Mouse (Mus musculus): ENCODE results near the gene Exoc6. TPM values are rescaled to one million over a fixed set of nuclear protein-coding genes. Genes with fewer than 3 reads are reported as not detected.
"Not testable (repeated sequence)": the region's sequence is repeated elsewhere in the genome, so short reads cannot be mapped to it uniquely, and the experiment has no call there.

Exoc6 gene
- total RNA-seq, 2 experiments from 2014 or later = 50.8 to 52.3 TPM

DNA sequence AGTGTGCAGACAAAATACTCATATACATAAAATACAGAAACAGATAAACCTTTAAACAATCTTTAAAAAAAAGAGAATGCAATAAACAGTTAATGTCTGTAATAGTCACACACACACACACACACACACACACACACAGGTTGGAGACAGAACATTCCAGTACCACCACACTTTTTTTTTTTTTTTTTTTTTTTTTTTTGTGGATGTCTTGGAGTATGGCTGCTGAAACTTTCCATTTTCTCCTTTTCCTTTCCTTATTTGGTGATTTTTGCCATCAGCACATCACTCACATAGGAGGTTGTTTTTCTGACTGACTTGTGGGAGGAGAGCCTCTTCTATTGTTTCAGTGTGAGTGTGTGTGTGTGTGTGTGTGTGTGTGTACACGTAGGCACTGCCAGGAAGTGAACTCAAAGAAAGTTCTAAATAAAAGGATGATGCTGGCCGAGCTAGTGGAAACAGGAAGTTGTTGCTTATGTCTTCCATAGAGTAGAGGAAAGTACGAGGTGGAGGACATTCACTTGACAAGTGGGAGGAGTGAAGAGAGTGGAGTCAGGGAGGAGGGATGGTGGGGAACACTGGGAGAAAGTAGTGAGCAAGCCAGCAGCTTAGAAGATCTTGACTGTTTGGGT, 15.4 kb upstream of the Exoc6 start:
- DNase-seq (ENCODE audit: extremely low spot score in 1 of 2, low spot score in 1 of 2) = no peak

DNA sequence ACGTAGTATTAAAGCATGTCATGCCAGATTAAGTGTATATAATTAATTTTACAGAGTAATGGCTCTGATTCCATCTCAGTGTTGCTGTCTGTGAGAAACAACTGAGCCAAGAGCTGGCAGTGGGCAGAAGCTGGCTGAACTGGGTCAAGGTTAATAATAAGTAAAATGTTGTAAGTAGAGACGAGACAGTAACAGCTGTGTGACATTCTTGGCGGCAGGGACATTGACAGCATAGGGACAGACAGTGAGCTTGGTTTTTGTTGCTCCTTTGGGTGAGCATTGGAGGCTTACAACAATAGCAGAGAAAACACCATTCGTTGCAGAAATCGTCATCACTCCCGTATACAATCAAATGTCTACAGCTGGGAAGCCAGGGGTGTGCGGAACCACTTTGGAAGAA, 13.8 kb upstream of the Exoc6 start:
- DNase-seq (ENCODE audit: extremely low spot score in 1 of 2, low spot score in 1 of 2) = no peak

DNA sequence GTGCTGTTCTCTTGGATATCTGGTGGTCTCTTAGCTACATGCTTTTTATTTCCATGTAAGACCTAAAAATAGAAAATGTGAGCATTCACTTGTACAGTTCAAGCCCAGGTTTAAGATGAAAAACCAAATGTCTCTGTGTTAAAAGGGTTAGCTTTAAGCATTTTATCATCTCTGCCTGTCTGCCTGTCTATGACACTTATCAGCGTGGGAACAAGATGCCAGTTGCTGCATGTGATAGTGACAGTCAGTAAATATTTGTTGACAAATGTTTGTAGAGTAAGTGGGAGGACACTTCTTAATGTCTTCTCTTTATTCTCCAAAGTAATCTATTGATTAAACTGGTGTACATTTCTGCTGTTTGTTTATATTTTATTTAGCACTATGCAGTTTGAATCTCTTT, 12.5 kb upstream of the Exoc6 start:
- no peak for DNase-seq (ENCODE audit: extremely low spot score in 1 of 2, low spot score in 1 of 2)

DNA sequence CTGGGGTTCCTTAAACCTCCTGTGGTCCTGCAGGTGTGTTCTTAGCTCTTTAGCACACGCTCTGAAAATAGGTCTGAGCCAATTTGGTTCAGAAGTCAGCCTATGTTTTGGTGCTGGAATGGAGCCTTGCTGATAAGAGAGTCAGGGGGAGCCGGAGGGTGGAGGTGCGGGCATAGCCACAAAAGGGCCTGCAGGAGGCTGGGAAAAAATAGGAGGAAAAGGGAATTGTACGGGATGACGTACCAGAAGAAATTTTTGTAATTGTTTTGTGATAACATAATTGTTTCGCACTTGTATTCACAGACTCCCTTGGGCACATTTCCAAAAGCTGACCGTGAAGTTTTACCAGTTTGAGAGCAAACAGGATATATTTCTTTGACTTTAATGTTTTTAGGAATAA, 10.0 kb upstream of the Exoc6 start:
- DNase-seq (ENCODE audit: extremely low spot score in 1 of 2, low spot score in 1 of 2) = no peak

DNA sequence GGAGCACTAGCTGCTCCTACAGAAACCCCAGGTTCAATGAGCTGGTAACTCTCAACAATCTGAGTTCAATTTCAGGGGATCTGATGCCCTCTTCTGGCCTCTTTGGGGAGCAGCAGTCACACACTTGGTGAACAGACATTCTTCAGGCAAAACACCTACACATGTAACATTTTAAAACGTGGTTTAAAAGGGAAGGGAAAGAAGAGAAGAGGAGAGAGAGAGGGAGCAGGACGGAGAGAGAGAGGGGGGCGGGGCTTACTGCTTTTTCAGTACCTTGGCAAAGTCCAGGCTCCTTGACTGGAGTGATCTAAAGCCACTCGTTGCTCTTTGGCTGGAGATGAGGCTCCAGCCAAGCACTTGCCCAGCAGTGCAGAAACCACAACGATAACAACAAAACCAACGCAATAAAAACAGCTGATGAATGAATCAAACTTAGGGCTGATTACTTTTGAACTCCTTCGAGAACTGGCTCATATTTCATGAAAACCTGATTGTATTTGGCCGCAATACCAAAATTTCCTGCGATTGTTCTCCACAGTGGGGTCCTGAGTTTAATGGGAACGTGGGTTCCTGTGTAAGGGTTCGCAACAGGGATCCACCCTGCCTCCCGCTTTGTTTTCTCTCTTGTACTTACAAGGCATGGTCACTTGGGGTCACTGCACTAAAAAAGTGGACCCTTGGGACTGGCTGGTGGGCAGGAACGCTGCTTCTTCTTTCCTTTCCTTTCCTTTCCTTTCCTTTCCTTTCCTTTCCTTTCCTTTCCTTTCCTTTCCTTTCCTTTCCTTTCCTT, 6.5 kb upstream of the Exoc6 start:
- no peak for DNase-seq (ENCODE audit: extremely low spot score in 1 of 2, low spot score in 1 of 2)

DNA sequence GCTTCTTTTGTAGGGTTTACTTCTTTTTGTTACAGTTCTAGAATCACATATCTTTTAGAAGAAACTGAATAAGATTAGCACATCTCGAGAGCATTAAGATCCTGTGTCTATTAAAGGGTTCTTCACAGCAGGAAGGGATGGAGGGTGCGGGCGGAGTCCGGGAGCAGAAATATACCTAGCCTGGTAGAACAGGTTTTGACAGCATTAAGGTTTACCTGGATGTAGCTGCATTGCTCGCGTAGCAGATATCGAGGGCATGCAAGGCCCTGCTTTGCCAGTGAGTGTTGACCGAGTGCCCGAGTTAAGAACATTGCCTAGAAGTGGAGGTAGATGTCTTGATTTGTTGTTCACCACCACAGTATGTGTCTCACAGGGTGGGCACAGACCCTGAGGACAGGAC, 5.7 kb upstream of the Exoc6 start:
- no peak for DNase-seq (ENCODE audit: extremely low spot score in 1 of 2, low spot score in 1 of 2)

DNA sequence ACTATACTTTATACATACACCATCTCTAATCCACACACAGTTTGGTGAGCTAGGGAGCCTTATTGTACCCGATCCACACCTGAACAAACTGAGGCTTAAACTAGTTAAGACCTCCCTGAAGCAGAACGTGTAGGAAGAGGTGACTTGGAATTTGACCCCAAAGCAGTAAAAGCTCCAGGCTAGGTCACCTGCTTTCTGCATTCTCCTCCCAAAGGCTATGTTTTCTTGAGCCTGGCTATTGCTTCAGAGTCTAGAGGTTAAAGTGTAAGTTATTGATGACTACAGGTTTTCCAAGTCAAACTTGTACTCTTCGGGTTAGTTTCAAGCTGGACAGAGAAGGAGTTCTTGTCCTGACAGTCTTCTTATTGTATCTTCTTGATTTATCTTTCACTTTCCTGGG, 5.0 kb upstream of the Exoc6 start:
- DNase-seq (ENCODE audit: extremely low spot score in 1 of 2, low spot score in 1 of 2) = no peak

DNA sequence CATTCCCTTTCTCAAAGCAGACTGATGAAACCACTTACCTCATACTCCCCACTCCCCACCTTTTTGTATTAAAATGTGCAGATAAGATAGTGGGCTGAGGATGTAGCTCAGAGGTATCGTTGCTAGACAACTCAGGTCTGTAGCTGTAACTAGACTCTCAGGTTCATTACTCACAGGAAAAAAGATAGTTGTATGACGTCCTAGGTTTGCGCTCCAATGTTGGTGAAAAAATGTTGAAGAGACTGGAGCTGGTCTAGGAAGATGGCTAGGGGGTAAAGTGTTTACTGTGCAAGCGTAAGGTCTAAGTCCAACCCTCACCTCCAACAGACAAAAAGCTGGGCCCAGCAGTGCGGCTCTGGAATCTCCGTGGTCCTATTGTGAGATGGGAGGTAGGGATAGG, 4.5 kb upstream of the Exoc6 start:
- no peak for DNase-seq (ENCODE audit: extremely low spot score in 1 of 2, low spot score in 1 of 2)

DNA sequence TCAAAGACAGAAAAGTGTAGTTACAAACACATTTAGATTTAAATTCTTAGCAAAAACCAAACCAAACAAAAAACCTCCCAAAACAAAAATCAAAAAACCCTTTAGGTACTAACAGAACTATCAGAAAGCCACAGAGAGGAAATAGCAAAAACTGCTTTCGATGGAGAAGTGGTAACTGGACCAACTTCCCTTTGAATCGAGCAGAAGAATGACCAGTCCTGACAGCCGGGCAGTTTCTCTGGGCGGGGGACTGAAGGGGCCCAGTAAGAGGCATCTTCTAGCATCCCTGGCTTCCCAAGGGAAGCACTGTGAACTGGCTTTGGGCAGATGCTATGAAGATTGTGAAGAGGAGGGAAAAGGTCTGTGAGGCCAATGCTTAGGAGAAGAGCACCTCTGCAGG, 3.4 kb upstream of the Exoc6 start:
- DNase-seq (ENCODE audit: extremely low spot score in 1 of 2, low spot score in 1 of 2) = no peak

DNA sequence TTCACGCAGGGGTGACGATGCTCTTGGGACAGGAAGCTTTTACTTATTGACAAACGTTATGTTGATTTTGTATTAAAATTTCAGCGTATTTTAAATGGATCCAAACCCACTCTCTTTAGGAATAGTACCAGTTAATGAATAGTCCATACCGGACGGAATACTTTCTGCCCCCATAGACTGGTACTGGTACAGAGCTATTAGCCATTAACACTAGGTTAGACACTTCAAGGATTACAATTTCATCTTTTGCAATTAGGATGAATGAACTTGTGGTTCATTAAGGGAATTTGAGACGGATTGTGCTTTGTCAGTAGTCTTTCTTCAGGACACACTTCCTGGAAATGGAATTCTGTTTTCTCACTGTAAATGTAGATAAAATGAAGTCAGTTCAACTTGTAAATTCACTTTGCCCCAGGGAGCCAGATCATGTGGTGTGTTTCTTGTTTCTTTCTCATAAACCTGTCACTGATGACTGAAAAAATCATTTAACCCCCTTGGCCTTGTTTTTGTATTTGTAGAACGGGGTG, 885 bp downstream of the Exoc6 start:
- no peak for DNase-seq (ENCODE audit: extremely low spot score in 1 of 2, low spot score in 1 of 2)

DNA sequence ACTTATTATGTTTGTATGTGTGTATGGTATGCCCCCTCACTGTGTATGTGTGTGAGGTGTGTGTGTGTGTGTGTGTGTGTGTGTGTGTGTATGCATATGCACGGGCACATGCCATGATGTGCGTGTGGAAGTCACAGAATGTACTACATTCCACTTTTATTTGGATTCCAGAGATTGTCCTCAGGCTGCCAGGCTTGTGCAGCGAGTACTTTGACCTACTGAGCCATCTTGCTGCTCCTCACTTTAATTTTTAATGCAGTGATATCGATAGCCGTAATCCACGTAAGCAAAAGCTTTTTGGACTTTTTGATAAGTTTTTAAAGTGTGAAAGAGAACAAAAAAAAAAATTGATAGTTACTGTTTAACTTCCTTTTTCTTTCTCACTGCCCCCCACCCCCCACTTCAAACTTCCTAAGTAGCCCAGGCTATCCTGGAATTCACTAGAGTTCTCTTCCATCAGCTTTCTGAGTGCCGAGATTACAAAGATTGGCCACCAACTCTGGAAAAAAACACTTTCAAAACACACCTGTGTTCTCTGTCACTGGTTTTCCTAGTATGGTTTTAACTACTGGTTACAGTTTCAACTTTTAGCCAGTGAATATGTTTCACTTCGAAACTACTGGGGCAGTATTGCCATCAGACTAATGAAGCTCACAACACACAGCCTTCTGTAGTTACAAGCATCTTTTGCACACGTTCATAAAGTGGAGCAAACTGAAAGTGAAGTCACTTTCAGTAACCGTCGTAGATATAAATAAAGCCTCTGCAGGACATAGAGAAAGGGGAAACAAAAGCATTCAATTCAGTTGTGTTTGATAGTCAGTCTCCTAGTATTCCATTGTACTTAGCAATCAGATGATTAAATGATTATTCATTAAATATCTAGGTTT, 3.4 kb downstream of the Exoc6 start:
- no peak for DNase-seq (ENCODE audit: extremely low spot score in 1 of 2, low spot score in 1 of 2)

DNA sequence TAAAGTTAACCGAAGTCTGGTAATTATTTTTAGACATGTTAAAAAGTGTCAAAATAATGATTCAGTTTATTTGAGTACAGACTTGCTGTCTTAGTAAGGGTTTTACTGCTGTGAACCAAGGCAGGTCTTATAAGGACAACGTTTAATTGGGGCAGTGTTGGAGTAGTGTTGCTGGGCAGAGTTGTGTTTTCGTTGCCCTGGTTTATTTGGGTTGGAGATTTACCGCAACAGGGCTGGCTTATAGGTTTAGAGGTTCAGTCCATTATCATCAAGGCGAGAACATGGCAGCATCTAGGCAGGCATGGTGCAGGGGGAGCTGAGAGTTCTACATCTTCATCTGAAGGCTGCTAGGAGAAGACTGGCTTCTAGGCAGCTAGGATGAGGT, 4.0 kb downstream of the Exoc6 start:
- not testable (repeated sequence) for DNase-seq (ENCODE audit: extremely low spot score in 1 of 2, low spot score in 1 of 2)

DNA sequence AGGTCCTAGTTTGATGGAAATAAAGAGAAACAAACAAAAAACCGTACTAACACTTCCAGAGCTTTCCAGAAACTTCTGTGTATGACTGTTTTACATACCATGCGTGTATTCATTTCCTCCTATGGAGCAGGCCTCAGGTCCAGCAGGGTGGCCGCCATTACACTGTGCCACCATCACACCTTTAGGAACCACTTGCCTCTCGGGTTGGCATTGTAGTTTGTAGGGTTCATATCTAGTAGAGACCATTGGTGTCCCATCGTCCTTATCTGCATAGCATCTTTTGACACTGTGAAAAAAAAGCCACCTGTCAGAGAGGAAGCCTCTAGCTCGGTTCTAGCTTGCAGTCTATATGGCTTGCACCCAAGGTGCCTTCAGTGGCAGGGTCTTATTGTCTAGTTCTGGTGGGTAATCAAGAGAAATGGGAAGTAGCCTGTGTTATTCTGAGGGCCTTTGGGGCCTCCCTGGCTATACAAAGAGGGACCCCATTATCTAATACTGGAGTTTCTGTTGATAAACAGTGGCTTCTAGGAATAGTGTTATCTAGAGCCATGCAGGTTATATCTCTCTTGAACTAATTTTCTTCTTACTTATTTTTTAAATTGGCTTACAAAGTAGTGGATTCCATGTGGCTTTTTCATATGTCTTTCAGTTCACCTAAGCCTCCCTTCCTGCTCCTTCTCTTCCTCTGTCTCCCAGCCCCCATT, 5.8 kb downstream of the Exoc6 start:
- DNase-seq (ENCODE audit: extremely low spot score in 1 of 2, low spot score in 1 of 2) = no peak

DNA sequence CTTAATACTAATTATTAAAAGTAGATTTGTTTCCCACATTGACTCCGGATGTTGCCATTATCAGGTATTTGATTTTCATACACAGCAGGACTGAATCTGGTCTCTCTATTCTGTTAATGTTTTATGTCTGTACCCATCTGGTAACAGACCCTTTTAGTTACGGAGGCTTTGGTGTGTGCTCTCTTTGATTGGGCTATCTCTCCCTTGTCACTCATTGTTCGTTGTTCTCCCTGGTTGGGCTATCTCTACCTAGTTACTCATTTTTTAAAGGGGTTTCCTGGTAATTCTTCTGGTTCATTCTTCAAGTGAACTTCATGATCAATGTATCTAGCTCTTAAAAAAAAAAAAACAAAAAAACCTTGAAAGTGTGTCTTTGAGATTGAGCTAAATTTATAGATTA, 7.7 kb downstream of the Exoc6 start:
- no peak for DNase-seq (ENCODE audit: extremely low spot score in 1 of 2, low spot score in 1 of 2)

DNA sequence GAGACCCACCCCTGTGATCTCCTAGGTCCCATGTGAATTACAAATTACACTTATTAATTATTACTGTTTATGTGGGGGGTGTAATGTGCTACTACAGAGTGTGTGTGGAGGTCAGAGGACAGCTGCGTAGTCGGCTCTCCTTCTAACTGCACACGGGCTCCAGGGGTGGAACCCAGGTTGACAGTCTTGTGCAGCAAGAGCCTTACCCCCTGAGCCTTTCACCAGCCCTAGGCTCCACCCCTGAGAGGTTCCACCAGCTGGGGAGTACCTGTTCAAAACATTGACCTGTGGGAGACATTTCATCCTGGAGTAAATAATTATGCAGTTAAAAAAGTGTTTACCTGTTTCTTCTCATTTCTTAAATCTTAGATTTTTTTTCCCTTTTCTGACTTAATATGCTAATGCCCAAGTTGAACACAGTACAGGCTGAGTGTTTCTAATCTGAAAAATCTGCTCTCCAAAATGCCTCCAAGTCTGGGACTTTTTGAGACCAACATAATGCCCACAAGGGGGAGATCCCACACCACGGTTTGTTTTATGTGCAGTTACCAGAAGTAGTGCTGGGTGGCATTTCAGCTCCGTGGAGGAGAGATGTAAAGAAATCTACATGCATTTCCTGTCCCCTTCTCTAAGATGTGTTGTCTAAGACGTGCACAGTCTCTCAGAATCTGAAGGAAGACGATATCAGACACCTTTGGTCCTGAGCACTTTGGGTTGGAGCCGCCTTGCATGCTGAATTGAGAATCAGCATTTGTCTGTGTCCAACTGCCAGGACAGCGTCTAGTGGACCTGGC, 9.3 kb downstream of the Exoc6 start:
- DNase-seq (ENCODE audit: extremely low spot score in 1 of 2, low spot score in 1 of 2) = no peak

DNA sequence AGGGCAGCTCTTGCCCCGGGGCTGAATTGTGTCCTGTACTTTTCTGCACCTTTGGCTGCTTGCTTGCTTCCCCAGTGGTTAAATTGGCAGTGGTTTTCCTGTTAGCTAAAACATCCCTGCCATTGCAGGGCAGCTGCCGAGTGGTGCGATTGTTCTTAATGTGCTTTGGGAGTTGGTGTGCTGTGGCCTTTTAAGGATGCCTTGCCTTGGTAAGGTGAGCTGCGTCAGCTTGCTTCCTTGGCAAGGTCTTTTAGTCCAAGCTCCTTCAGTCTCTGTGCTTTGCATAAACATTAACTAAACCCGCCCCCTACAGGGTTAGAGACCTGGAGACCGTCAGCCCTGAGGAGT, 9.8 kb downstream of the Exoc6 start:
- DNase-seq (ENCODE audit: extremely low spot score in 1 of 2, low spot score in 1 of 2) = no peak

DNA sequence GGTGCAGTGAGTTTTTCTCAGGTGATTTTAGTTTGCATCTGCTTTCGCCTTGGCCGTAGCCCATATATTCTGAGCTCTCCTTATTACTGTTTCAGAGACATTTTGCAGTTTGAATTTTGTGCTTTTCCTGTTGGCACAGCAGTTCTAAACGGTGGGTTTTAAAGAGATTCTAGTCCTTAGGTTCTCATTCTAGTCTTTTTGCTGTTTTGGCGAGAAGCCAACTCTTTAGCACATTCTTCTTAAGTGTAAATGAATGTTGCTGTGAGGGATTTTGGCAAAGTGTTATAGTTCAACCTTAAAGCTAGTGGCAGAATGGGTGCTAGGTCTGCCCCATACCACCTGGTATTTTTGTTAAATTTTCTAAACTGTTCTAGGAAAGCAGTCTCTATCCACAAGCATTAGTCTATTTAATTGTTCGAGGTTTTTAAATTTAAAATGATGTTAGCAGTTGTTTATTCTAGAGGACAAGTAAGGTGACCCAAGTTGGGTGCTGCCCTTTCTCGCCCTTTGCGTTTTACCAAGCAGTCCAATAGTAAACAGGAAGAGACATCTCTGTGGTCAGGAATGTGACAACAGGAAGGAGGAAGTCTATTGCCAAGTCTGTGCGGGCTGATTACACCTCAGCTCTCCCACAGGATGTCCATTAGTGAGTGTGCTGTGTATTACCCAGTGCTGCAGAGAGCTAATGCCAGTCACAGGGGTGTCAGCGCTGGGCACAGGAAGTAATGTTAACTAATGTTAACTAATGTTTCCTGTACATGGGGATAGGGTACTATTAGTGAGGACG, 11.1 kb downstream of the Exoc6 start:
- no peak for DNase-seq (ENCODE audit: extremely low spot score in 1 of 2, low spot score in 1 of 2)

DNA sequence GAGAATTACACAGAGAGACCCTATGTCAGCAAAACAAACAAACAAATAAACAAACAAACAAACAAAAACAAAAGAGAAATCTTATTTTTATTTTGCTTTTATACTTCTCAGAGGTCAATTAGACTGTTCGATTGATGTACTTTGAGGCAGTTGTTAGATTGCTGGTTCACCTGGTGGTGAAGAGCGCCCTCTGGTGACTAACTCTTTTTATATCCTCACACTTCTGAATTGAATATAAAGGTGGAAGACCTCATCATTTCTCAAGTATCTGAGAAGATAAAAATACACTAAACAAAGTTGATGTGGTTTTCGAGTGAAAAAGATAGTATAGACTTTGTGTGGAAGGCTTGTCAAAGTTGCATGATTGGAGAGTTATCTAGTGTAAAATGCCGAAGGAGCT, 13.5 kb downstream of the Exoc6 start:
- peak in 1 of 2 experiments; percentile 53 for DNase-seq (ENCODE audit: extremely low spot score in 1 of 2, low spot score in 1 of 2)

DNA sequence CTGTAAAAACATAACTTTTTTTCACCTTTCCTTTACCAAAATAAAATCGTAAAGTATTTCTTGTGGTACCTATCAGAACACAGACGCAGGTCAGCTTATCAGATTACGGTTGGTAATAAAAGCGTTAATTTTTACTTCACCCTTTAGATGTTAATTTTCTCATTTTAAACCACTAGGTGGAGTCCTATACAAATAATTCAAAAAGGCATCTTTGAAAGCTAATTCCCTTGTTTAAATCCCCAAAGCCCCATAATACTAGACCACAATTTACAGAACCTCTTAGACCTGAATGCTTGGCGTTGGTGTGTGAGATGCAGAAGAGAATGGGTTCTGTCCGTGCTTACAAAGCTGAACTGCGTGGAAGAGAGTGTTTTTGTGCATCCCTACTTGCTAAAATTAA, 15.6 kb downstream of the Exoc6 start:
- no peak for DNase-seq (ENCODE audit: extremely low spot score in 1 of 2, low spot score in 1 of 2)
